Mouse (Mus musculus) heart, adult 18-20 months (tissue): ENCODE results near the gene C87499. TPM values are rescaled to one million over a fixed set of nuclear protein-coding genes. Genes with fewer than 3 reads are reported as not detected.

Source experiments
- DNase-seq, 2 experiments: peaks; one replicate each; pipeline ENCODE4 v3.0.0; 2021 to 2022; ENCODE audit warnings: mixed read lengths in 1 of 2
- long read RNA-seq, 2 experiments: library from polyadenylated mRNA; stranded (forward); transcript quantifications; one replicate each; pipeline ENCODE4 v2.0.0; 2021
- total RNA-seq, 2 experiments: library from RNA; stranded (reverse); gene quantifications; 2 replicates each; pipeline ENCODE4 v1.2.3; 2021

The C87499 gene
- not detected for total RNA-seq
- long read RNA-seq, experiment 1 = 0 reads
- long read RNA-seq, experiment 2 = 0 reads

DNA sequence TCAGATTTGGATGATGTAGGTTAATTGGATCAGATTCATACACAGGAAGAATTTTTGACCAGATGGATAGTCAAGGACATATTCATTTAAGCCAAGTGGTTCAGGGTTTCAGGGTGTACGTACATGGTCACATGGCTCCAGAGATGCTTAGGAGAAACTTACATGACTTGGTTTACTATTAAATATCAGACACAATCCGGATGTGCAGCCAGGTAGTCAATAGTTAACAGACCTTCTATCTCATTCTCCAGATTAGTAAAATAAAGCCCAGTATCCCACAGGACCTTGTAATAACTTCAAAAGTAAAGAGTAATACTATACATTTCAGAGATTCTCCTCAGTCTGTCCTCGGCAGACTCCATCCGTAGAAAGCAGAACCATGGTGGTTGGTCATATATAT is at the start of gene C87499:
C87499 (minus strand) TSS at position 101 of the 400 bp plus-strand sequence.
- DNase-seq = no peak

DNA sequence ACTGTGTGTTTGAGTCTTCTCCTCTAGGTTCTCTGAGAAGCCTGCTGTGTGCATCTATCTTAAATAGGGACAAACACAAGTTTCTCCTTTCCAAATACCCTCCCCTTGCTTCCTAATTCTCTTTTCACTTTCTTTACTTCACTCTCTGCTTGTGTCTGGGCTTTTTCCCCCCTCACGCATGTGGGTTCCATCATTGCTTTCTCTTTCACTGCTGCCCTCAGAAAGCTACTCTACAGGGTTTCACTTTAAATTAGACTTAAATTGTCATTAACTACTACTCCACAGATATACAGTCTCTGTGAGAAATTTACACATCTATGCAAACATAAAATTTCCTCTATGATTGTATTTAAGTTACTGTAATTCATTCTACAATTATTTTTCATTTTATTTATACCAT is 49.6 kb upstream of the C87499 start, which contains the start of gene Ifna2:
Ifna2 (minus strand) TSS at position 101 of the 400 bp plus-strand sequence.
- DNase-seq = no peak

- DNase-seq = no peak
Observed at GRCm38 (mm10) chr4:88681353-88681752, 47.1 kb upstream of the C87499 start.

GRCm38 (mm10) chr4:88680362-88680761 is 46.2 kb upstream of the C87499 start:
- peak in 1 of 2 experiments; percentile 51 for DNase-seq

DNA sequence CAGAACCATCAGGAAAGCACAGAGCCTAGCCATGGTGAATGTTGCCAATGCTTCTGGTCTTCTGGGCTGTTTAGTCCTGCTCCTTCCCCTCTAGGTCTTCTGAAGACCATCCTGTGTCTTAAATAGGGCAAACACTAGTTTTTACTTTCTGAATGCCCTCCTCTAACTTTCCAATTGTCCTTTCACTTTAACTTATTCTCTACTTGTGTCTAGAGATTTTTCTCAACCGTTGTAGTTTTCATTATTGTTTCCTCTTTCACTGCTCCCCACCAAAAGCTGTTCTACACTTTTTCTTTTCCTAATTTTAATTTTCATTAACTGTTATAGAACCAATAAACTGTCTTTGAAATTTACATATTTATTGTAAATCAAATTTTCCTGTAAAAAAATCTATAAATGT is 42.6 kb upstream of the C87499 start, which contains the start of gene Ifna16:
Ifna16 (minus strand) TSS at position 101 of the 400 bp plus-strand sequence.
- no peak for DNase-seq

- DNase-seq = no peak
Observed at GRCm38 (mm10) chr4:88655461-88655860, 21.2 kb upstream of the C87499 start.

DNA sequence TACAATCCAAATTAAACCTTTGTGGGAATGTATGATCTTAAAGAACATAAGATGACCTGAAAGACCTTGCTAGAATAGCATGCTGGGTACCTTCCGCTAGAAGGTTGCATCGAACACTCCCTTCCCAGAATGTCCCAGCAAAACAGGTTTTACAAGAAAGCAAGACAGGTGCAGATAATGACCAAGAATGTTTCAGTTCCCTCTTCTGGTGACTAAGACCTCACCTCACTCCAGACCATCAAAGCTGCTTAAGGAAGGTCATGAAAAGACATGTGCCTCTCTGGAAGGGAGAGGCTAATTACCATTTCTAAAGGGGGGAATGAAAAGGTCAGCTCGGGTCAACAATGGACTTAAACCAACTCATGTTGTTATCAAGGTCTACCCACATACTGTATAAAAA is 19.4 kb upstream of the C87499 start:
- DNase-seq = no peak

GRCm38 (mm10) chr4:88644359-88644758 is 10.1 kb upstream of the C87499 start, which contains the start of gene Ifna13:
TSS of gene Ifna13 (minus strand) at chr4:88644459.
- DNase-seq = no peak

- no peak for DNase-seq
Observed at GRCm38 (mm10) chr4:88642526-88642925, 8.3 kb upstream of the C87499 start.

GRCm38 (mm10) chr4:88641077-88641831 is 7.0 kb upstream of the C87499 start:
- peak; percentile 92 to 100 for DNase-seq

DNA sequence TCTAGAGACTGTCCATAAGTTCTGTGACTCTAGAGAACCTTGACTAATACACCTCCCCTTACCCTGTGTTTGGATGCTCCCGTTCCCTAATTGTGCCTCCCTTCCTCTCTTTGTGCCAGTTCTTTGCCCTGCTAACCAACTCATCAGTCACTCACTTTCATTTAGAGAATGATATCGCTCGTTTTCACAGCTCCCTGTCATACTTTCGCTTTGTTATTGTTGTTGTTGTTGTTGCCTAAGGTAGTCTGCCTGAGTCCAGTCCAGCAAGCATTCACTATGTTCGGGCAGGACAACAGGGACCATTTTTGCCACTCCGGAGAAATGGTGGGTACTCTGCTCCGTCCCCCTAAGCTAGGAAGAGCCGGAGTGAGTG is 6.5 kb upstream of the C87499 start:
- no peak for DNase-seq

- no peak for DNase-seq
Observed at GRCm38 (mm10) chr4:88603276-88603675, 30.9 kb downstream of the C87499 start, which contains the start of gene Ifna12. TSS of gene Ifna12 (minus strand) at chr4:88603376.

GRCm38 (mm10) chr4:88592285-88592684 is 41.9 kb downstream of the C87499 start, which contains the start of gene Ifna9:
TSS of gene Ifna9 (minus strand) at chr4:88592385.
- DNase-seq = no peak

Other genes with a start within 250 kb of the C87499 start
- gene Hacd4, start 195.5 kb downstream of the C87499 start, total RNA-seq = 1 to 10 TPM; 3.6 to 3.9 TPM
- not detected for gene Ifnb1, start 111.6 kb downstream of the C87499 start, total RNA-seq
- gene Ifna15, start 76.2 kb downstream of the C87499 start, total RNA-seq = not detected
- not detected for gene Ifna14, start 62.6 kb downstream of the C87499 start, total RNA-seq
- not detected for gene Ifna9, start 42.0 kb downstream of the C87499 start, total RNA-seq
- gene Ifna12, start 31.0 kb downstream of the C87499 start, total RNA-seq = not detected
- gene Ifna13, start 10.0 kb upstream of the C87499 start, total RNA-seq = not detected
- not detected for gene Ifna16, start 42.5 kb upstream of the C87499 start, total RNA-seq
- not detected for gene Ifna2, start 49.5 kb upstream of the C87499 start, total RNA-seq
- gene Ifnab, start 56.9 kb upstream of the C87499 start, total RNA-seq = not detected
- under 1 TPM in 1 of 2 experiments, not detected in 1; 0.42 TPM for gene Gm26566, start 87.4 kb upstream of the C87499 start, total RNA-seq
- 10 to 100 TPM; 72.4 to 76.1 TPM for gene Klhl9, start 88.1 kb upstream of the C87499 start, total RNA-seq
- gene Gm13271, start 120.5 kb upstream of the C87499 start, total RNA-seq = not detected
- gene Gm13283, start 125.7 kb upstream of the C87499 start, total RNA-seq = not detected
- gene Gm13290, start 139.4 kb upstream of the C87499 start, total RNA-seq = not detected
- not detected for gene Gm13289, start 142.5 kb upstream of the C87499 start, total RNA-seq
- gene Gm13272, start 145.4 kb upstream of the C87499 start, total RNA-seq = not detected
- gene Ifnz, start 147.7 kb upstream of the C87499 start, total RNA-seq = not detected
- gene Gm13276, start 151.3 kb upstream of the C87499 start, total RNA-seq = not detected
- not detected for gene Gm13277, start 154.2 kb upstream of the C87499 start, total RNA-seq
- gene Gm13278, start 157.1 kb upstream of the C87499 start, total RNA-seq = not detected
- not detected for gene Gm13275, start 160.1 kb upstream of the C87499 start, total RNA-seq
- not detected for gene Gm13279, start 163.0 kb upstream of the C87499 start, total RNA-seq
- not detected for gene Gm13285, start 165.3 kb upstream of the C87499 start, total RNA-seq
- not detected for gene Gm13287, start 168.8 kb upstream of the C87499 start, total RNA-seq
- gene Gm13288, start 171.1 kb upstream of the C87499 start, total RNA-seq = not detected
- not detected for gene Ifna7, start 181.8 kb upstream of the C87499 start, total RNA-seq
- not detected for gene Ifna11, start 185.5 kb upstream of the C87499 start, total RNA-seq
- gene Ifna6, start 193.0 kb upstream of the C87499 start, total RNA-seq = not detected
- not detected for gene Ifna5, start 201.1 kb upstream of the C87499 start, total RNA-seq
- gene Ifna4, start 207.4 kb upstream of the C87499 start, total RNA-seq = not detected
- not detected for gene Ifna1, start 215.7 kb upstream of the C87499 start, total RNA-seq
- not detected for gene Ifne, start 245.8 kb upstream of the C87499 start, total RNA-seq